8 mouse cellular contexts compared by ENCODE assay signal in genomic region chr2:121169173-121169572, GRCm38 (mm10). TPM values are rescaled to one million over a fixed set of nuclear protein-coding genes. Genes with fewer than 3 reads are reported as not detected.
DNase-seq lines count a peak whose midpoint lies in the region; ATAC-seq lines count a peak whose summit lies in the region.

No protein-coding gene starts in this region.

- peak; percentile 86 for DNase-seq in heart, adult 11 months
- no peak for DNase-seq in heart, adult 8-10 months (ENCODE audit: low spot score)
- peak; percentile 11 for DNase-seq in CD4-positive helper T cell, adult 2 months (ENCODE audit: low read depth, low spot score)
- DNase-seq in left cerebral cortex, adult 9 months (ENCODE audit: low spot score in 2 of 2): no peak
- DNase-seq in layer of hippocampus, postnatal 14 days (ENCODE audit: low spot score in 2 of 2): no peak
- DNase-seq in right cerebral cortex, postnatal 10 days (ENCODE audit: low spot score in 2 of 2): no peak

- peaks cover 18% of the 10 kb centered on the region for H3K4me1 ChIP-seq in heart, embryonic 16.5 days (ENCODE audit: control insufficient read depth, insufficient read depth, low read length)
- H3K4me1 ChIP-seq in liver, embryonic 16.5 days (ENCODE audit: control insufficient read depth, low read depth, low read length): peaks cover 22% of the 10 kb centered on the region

- no peaks in the 10 kb centered on the region for H3K27me3 ChIP-seq in heart, embryonic 16.5 days (ENCODE audit: control insufficient read depth, insufficient read depth, low read length)
- no peaks in the 10 kb centered on the region for H3K27me3 ChIP-seq in liver, embryonic 16.5 days (ENCODE audit: control insufficient read depth, insufficient read depth, low read depth, low read length)

- peak overlapping the region; percentile 97 for H3K4me3 ChIP-seq in heart, embryonic 16.5 days (ENCODE audit: low read length)
- H3K4me3 ChIP-seq in liver, embryonic 16.5 days (ENCODE audit: low read depth, low read length): peak overlapping the region; percentile 98

- peak overlapping the region; percentile 89 for H3K9ac ChIP-seq in heart, embryonic 16.5 days (ENCODE audit: low read length)
- H3K9ac ChIP-seq in liver, embryonic 16.5 days (ENCODE audit: low read depth, low read length): peak overlapping the region; percentile 10; the same call in 1 of the 2 replicates

- WGBS in heart, embryonic 16.5 days: 41% methylated on average over 4 of the region's 4 CpGs
- WGBS in liver, embryonic 16.5 days (ENCODE audit: insufficient replicate concordance): 45% methylated on average over 4 of the region's 4 CpGs

- no peak for ATAC-seq in heart, embryonic 16.5 days (replicated peaks; ENCODE audit: extremely low read depth, insufficient read depth, low FRiP score)
- no peak for ATAC-seq in liver, embryonic 16.5 days (ENCODE audit: low read depth)

- no peak overlapping the region for H3K27ac ChIP-seq in heart, embryonic 16.5 days (ENCODE audit: low read length)
- H3K27ac ChIP-seq in liver, embryonic 16.5 days (ENCODE audit: low read length): no peak overlapping the region

- peaks cover 8% of the 10 kb centered on the region for H3K36me3 ChIP-seq in heart, embryonic 16.5 days (ENCODE audit: control insufficient read depth, insufficient read depth)
- peaks cover 5% of the 10 kb centered on the region; the same call in 1 of the 2 replicates for H3K36me3 ChIP-seq in liver, embryonic 16.5 days (ENCODE audit: control insufficient read depth, insufficient read depth)

- peak overlapping the region; percentile 85 for H3K4me2 ChIP-seq in heart, embryonic 16.5 days (ENCODE audit: low read depth, low read length)
- H3K4me2 ChIP-seq in liver, embryonic 16.5 days (ENCODE audit: low read depth, low read length): peak overlapping the region; percentile 74

- no peaks in the 10 kb centered on the region for H3K9me3 ChIP-seq in heart, embryonic 16.5 days (replicated peaks; ENCODE audit: control insufficient read depth, low read length)
- H3K9me3 ChIP-seq in liver, embryonic 16.5 days (replicated peaks; ENCODE audit: control insufficient read depth, low read length): no peaks in the 10 kb centered on the region

RNA-seq across cellular contexts. Expression of gene Tubgcp4, which starts 1.3 kb away (rescaled TPM):
- 10 to 100 TPM; 15.4 to 17.0 (median 15.8) TPM for total RNA-seq in heart, adult 8-10 months (2022)
- 34.1 and 36.1 TPM in 2 replicates for polyA plus RNA-seq in heart, embryonic 16.5 days (2015; fragmentation: Nextera tagmentation; extraction: Ambion mirVana)
- 19.0 and 20.5 TPM in 2 replicates for polyA plus RNA-seq in liver, embryonic 16.5 days (2015; fragmentation: Nextera tagmentation; extraction: Ambion mirVana)
- 10 to 100 TPM; 35.6 to 36.3 TPM for total RNA-seq in layer of hippocampus, postnatal 14 days (2021)

RNA-seq across cellular contexts. Expression of gene Zscan29, which starts 1.8 kb away (rescaled TPM):
- 1 to 10 TPM; 6.0 to 6.6 (median 6.4) TPM for total RNA-seq in heart, adult 8-10 months (2022)
- 6.3 and 7.1 TPM in 2 replicates for polyA plus RNA-seq in heart, embryonic 16.5 days (2015; fragmentation: Nextera tagmentation; extraction: Ambion mirVana)
- 3.9 and 4.4 TPM in 2 replicates for polyA plus RNA-seq in liver, embryonic 16.5 days (2015; fragmentation: Nextera tagmentation; extraction: Ambion mirVana)
- total RNA-seq in layer of hippocampus, postnatal 14 days (2021): 1 to 10 TPM; 7.0 to 7.1 TPM

RNA-seq across cellular contexts. Expression of gene Lcmt2, which starts 28.7 kb away (rescaled TPM):
- total RNA-seq in heart, adult 8-10 months (2022): 10 to 100 TPM in 3 of 4 experiments, 1 to 10 TPM in 1; 10.0 to 11.5 (median 10.3) TPM
- polyA plus RNA-seq in heart, embryonic 16.5 days (2015; fragmentation: Nextera tagmentation; extraction: Ambion mirVana): 19.0 and 20.1 TPM in 2 replicates
- 9.4 and 10.5 TPM in 2 replicates for polyA plus RNA-seq in liver, embryonic 16.5 days (2015; fragmentation: Nextera tagmentation; extraction: Ambion mirVana)
- total RNA-seq in layer of hippocampus, postnatal 14 days (2021): 10 to 100 TPM in 1 of 2 experiments, 1 to 10 TPM in 1; 8.0 to 10.4 TPM

RNA-seq across cellular contexts. Expression of gene Adal, which starts 28.9 kb away (rescaled TPM):
- total RNA-seq in heart, adult 8-10 months (2022): 10 to 100 TPM in 2 of 4 experiments, 1 to 10 TPM in 2; 9.6 to 11.7 (median 10.3) TPM
- polyA plus RNA-seq in heart, embryonic 16.5 days (2015; fragmentation: Nextera tagmentation; extraction: Ambion mirVana): 14.9 and 19.7 TPM in 2 replicates
- 9.5 and 10.2 TPM in 2 replicates for polyA plus RNA-seq in liver, embryonic 16.5 days (2015; fragmentation: Nextera tagmentation; extraction: Ambion mirVana)
- total RNA-seq in layer of hippocampus, postnatal 14 days (2021): 10 to 100 TPM; 17.9 to 22.8 TPM

RNA-seq across cellular contexts. Expression of gene Tgm7, which starts 59.6 kb away (rescaled TPM):
- not detected for total RNA-seq in heart, adult 8-10 months (2022)
- polyA plus RNA-seq in heart, embryonic 16.5 days (2015; fragmentation: Nextera tagmentation; extraction: Ambion mirVana): not detected in 2 replicates
- polyA plus RNA-seq in liver, embryonic 16.5 days (2015; fragmentation: Nextera tagmentation; extraction: Ambion mirVana): not detected in 2 replicates
- under 1 TPM in 1 of 2 experiments, not detected in 1; 0.17 TPM for total RNA-seq in layer of hippocampus, postnatal 14 days (2021)

Comparison
In these comparisons a context has a peak if more than half of its experiments do, and no peak if none do; other contexts are left out.
1. DNase-seq: peak in heart, adult 11 months (single experiment) and CD4-positive helper T cell, adult 2 months (single experiment); none in heart, adult 8-10 months (single experiment), left cerebral cortex, adult 9 months (0 of 2), layer of hippocampus, postnatal 14 days (0 of 2) and right cerebral cortex, postnatal 10 days (0 of 2).